Mouse (Mus musculus) gastrocnemius, adult 2 months (tissue): ENCODE measurements around the gene Magea5. TPM values are rescaled to one million over a fixed set of nuclear protein-coding genes. Genes with fewer than 3 reads are reported as not detected.
A peak's percentile ranks its signal among the peaks of the same experiment; 100 is the strongest.
"Not testable (repeated sequence)": the region's sequence is repeated elsewhere in the genome, so short reads cannot be mapped to it uniquely, and the experiment has no call there.

Source experiments
- DNase-seq: peaks from one replicate; pipeline ENCODE4 v3.0.0; 2022
- H3K27ac ChIP-seq: fragments of 200-600 bp; 2 replicates; pipeline ENCODE4 v1.8.1; 2022; ENCODE audit warnings: mild to moderate bottlenecking
- H3K4me3 ChIP-seq: fragments of 200-600 bp; 2 replicates; pipeline ENCODE4 v1.8.1; 2022; ENCODE audit warnings: mild to moderate bottlenecking, moderate library complexity
- CTCF ChIP-seq: fragments of 200-600 bp; IDR thresholded peaks from 2 replicates; pipeline ENCODE4 v1.8.1; 2022; ENCODE audit warnings: antibody characterized with exemption, mild to moderate bottlenecking, moderate library complexity
- intact Hi-C: fragments of 180-260 bp; cut with DNase I; formaldehyde crosslinking; loops from one replicate; pipeline ENCODE4 v1.15.1; 2025
- long read RNA-seq, 2 experiments: library from polyadenylated mRNA; stranded (forward); transcript quantifications; one replicate each; pipeline ENCODE4 v2.0.0; 2021
- total RNA-seq, 2 experiments: library from RNA; stranded (reverse); gene quantifications; 2 replicates each; pipeline ENCODE4 v1.2.3; 2021

Magea5 gene
- not detected for total RNA-seq
- long read RNA-seq, experiment 1: 0 reads
- long read RNA-seq, experiment 2: 0 reads

GRCm38 (mm10) chrX:155063045-155063444, at the start of gene Magea5:
Gene Magea5 (minus strand): TSS chrX:155063145.
- DNase-seq, H3K27ac ChIP-seq, H3K4me3 ChIP-seq, intact Hi-C loops: not testable (repeated sequence)

DNA sequence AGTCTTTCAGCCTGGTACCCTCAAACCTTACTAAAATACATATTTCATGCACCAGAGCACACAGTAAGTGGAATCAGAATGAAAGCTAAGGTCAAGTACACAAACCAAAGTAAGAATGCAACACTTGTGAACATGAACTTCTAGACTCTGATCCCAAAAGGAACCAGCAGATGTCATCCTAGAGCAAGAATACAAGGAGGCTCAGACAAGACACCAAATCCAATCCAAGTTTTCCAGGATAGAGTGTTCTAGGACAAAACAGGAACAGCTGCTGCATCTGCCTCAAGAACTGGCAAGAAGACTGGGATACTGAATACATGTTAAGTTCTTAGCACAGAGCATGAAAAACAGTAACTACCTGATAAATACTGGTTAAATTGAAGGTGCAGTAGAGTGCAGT, 35.1 kb upstream of the Magea5 start:
- peak; percentile 43; the same call in 1 of the 2 replicates for TF ChIP-seq CTCF
- no peak overlapping the region for H3K27ac ChIP-seq
- intact Hi-C loops: loop anchor here (5.0 kb wide), 1 partner anchor 219 kb away; no protein-coding TSS in a partner anchor
- no peak overlapping the region for H3K4me3 ChIP-seq
- no peak for DNase-seq

DNA sequence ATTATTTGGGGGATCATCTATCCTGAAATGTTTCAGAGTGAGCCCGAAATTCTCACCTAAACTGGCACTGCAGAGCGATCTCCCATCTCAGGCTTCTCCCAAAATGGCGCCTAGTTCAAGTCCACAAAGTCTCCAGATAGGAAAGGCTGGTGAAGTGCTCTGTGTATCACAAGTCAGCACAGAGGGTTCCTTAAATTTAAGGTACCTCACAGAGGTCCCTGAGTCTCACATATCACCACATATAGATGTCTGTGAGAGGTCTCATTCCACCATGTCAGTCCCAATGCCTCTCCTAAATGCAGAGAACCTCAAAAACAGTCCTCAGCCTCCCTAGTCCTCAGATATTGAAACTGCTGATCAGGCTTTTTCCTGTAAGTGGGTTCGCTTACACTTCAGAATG, 30.6 kb upstream of the Magea5 start, which contains the start of gene Magea2:
Gene Magea2, minus strand, starts transcription at position 101 of the 400 bp plus-strand sequence.
- not testable (repeated sequence) for H3K27ac ChIP-seq

DNA sequence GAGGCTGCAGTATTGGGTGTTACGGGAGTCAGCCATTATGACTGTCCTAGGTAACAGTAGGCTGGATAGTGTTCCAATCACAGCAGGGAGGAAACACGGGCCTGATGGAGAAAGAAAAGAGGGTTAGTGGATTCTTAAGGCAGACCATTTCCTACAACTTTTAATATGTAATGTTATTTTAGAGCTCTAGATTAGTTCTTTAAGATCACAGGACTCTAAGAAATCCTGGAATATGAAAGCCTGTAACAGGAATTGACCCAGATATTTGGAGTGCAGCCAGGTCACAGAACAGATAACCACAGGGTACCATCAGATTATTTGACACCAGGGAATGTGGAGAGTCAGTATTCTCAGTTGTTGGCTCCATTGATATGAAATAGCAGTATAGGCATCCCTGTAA, 26.7 kb upstream of the Magea5 start, which contains the start of gene Magea1:
Gene Magea1, minus strand, starts transcription at position 101 of the 400 bp plus-strand sequence.
- H3K4me3 ChIP-seq, intact Hi-C loops, H3K27ac ChIP-seq, DNase-seq: not testable (repeated sequence)

More for the DNA sequence above, 30.6 kb upstream of the Magea5 start, which contains the start of gene Magea2:
- intact Hi-C loops, H3K4me3 ChIP-seq, DNase-seq: not testable (repeated sequence)

Other genes with a start within 250 kb of the Magea5 start
- not detected for gene Cldn34b1, start 172.9 kb downstream of the Magea5 start, total RNA-seq
- not detected for gene Magea6, start 127.2 kb downstream of the Magea5 start, total RNA-seq
- not detected for gene Magea3, start 113.6 kb downstream of the Magea5 start, total RNA-seq
- gene Magea8, start 67.3 kb downstream of the Magea5 start, total RNA-seq: not detected
- not detected for gene Magea1, start 26.6 kb upstream of the Magea5 start, total RNA-seq
- not detected for gene Magea2, start 30.5 kb upstream of the Magea5 start, total RNA-seq
- gene Cldn34b2, start 65.3 kb upstream of the Magea5 start, total RNA-seq: not detected
- gene Sat1, start 153.3 kb upstream of the Magea5 start, total RNA-seq: 10 to 100 TPM; 18.4 to 22.1 TPM
- 10 to 100 TPM; 17.1 to 18.4 TPM for gene Acot9, start 199.3 kb upstream of the Magea5 start, total RNA-seq